Mouse (Mus musculus): ENCODE measurements around the gene Pan3. TPM values are rescaled to one million over a fixed set of nuclear protein-coding genes. Genes with fewer than 3 reads are reported as not detected.

Gene Pan3
- polyA plus RNA-seq, 1 experiment from 2014 or later = 58.5 TPM

DNA sequence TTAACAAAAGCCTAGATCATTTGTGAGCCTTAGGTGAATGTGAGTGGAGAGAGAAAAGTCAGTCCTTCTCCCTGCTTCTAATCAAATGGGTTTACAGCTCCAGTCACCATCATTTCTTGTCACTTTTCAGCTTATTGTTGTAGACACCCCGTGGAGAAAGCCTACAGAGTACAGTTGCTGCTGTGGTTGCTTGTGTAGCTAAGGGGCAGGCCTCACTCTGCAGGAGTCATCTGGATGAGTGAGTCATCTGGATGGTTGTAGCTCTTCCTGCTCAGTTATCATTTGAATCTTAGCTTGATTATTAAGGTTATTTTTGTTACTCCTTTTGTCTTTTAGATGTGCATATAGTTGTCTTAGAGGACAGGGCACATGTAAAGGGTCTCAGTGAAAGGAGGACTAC, 63.2 kb downstream of the Pan3 start:
- WGBS = 63% methylated on average over 1 of the region's 1 CpGs
- ATAC-seq (ENCODE audit: low FRiP score, low read depth) = no peak
- no peaks in the 10 kb centered on the region for H3K9me3 ChIP-seq

DNA sequence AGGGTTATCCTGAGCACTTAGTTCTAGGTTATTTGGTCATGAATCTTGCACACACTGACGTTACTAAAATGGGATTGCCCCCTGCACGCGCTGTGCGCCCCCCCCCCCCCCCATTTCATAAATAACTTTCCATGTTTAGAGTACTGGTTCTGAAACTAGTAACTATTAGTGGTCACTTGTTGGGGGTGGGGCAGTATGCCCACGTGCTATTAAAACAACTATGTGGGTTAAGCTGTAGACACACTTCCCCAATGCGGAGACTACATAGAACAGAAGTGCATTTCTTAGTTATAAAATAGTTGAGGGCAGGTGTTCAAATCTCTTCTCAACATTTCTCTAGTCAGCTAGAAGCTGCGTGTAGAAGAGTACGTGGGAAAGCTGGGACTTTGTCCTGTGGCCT, 63.7 kb downstream of the Pan3 start:
- Histone ChIP-seq H3K4me1 (replicated peaks) (no peaks in the 10 kb centered on the region), H3K36me3 (no peaks in the 10 kb centered on the region), H3K4me2 (no peak overlapping the region), H3K9ac (no peak overlapping the region), H3K9me3 (no peaks in the 10 kb centered on the region), H3K4me3 (no peak overlapping the region), H3K27me3 (no peaks in the 10 kb centered on the region), H3K27ac (replicated peaks) (no peak overlapping the region)
- WGBS = 91% methylated on average over 8 of the region's 8 CpGs
- no peak for ATAC-seq (ENCODE audit: low FRiP score, low read depth)

More for the DNA sequence above, 63.2 kb downstream of the Pan3 start:
- H3K4me2 ChIP-seq = no peak overlapping the region
- no peaks in the 10 kb centered on the region for H3K36me3 ChIP-seq
- no peaks in the 10 kb centered on the region for H3K4me1 ChIP-seq (replicated peaks)
- H3K9ac ChIP-seq = no peak overlapping the region
- no peak overlapping the region for H3K4me3 ChIP-seq
- no peak overlapping the region for H3K27ac ChIP-seq (replicated peaks)
- H3K27me3 ChIP-seq = no peaks in the 10 kb centered on the region

DNA sequence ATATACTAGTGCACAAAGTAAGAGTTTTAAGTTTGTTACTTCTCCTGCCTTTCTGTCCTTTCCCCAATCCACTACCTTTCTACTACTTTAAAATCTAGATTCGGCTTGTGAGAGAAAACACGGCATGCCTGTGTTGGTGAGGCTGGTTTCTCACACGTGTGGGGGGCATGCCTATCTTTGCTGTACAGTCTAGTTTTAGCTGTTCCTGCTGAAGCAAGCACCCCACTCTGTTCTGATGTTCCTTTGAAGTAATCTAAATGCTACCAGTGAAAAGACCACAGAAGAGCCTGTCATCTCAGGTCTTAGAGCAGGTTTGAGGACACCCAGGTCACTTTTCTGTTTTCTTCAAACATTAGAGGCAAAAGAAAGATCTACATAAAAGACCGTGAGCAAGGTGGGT, 64.4 kb downstream of the Pan3 start:
- H3K4me3 ChIP-seq = no peak overlapping the region
- no peak overlapping the region for H3K27ac ChIP-seq (replicated peaks)
- H3K27me3 ChIP-seq = no peaks in the 10 kb centered on the region
- H3K4me2 ChIP-seq = no peak overlapping the region
- no peaks in the 10 kb centered on the region for H3K36me3 ChIP-seq
- H3K9me3 ChIP-seq = no peaks in the 10 kb centered on the region
- no peaks in the 10 kb centered on the region for H3K4me1 ChIP-seq (replicated peaks)
- no peak overlapping the region for H3K9ac ChIP-seq
- ATAC-seq (ENCODE audit: low FRiP score, low read depth) = no peak
- 94% methylated on average over 4 of the region's 4 CpGs for WGBS

DNA sequence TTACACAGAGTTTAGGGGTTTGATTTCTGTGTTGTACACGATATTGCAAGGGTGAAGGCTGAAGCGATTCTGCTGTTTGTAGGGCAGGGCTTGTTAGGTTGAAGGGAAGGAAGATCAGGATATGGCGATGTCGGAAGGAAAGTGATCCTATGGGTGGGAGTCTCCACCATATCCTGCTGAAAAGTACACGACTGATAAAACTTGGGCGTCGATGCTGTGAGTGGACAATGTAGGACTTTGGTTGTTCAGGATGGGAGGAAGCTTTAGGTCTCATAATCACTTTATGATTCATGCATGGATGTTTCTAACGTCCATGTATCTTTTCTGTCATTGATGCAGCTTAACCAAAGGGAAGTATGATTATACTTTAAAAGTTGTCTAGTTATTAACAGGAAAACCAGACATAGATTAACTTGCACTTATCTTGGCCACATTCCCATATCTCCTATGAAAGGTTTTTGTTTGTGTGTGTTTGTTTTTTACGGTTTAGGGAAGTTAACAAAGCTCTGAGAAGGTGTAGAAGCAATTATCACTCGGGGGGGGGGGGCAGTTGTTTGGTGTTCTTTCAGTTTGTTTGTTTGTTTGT, 64.9 kb downstream of the Pan3 start:
- Histone ChIP-seq H3K27ac (replicated peaks) (no peak overlapping the region), H3K4me3 (no peak overlapping the region)
- whole genome bisulfite sequencing = 93% methylated on average over 10 of the region's 10 CpGs

DNA sequence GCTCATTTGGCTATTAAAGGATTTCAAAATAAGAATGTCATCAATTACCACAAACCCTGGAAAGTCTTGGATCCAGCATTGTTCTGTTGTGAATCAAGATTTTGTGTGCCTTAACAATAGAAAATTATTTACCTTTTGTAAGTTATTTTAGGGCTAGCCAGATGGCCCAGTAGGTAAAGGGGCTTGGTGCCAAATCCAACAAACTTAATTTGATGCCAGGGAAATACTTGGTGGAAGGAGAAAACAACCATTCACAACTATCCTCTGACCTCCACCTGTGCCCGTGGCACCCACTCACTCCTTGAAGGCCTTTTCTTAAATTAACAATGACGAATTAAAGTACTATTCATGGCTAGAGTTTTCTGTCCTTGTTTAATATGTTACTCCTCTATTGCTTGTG, 66.0 kb downstream of the Pan3 start:
- no peak overlapping the region for H3K27ac ChIP-seq (replicated peaks)
- WGBS = 86% methylated on average over 2 of the region's 2 CpGs

More for the DNA sequence above, 64.9 kb downstream of the Pan3 start:
- Histone ChIP-seq H3K9ac (no peak overlapping the region), H3K4me1 (replicated peaks) (no peaks in the 10 kb centered on the region), H3K36me3 (no peaks in the 10 kb centered on the region), H3K9me3 (no peaks in the 10 kb centered on the region), H3K27me3 (no peaks in the 10 kb centered on the region), H3K4me2 (no peak overlapping the region)
- ATAC-seq (ENCODE audit: low FRiP score, low read depth) = no peak

DNA sequence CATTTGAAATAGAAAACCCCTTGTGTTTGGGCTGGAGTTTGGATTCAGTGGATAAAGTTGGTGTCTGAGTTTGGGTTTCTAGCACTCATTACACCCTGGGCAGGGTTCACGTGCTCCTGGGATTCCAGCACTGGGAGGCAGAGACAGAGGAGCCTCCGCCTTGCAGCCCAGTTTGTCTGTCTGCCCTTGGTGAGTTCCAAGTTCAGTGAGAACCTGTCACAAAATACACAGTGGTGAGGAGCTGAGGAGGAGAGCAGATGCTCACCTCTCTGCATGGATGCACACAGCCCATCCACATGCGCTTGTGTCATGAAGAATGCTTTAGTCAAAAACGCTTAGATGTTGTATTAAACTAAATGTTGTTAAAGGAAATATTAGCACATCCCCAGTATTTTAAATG, 67.0 kb downstream of the Pan3 start:
- H3K4me1 ChIP-seq (replicated peaks) = no peaks in the 10 kb centered on the region
- WGBS = 78% methylated on average over 4 of the region's 4 CpGs
- no peak for ATAC-seq (ENCODE audit: low FRiP score, low read depth)
- no peaks in the 10 kb centered on the region for H3K9me3 ChIP-seq
- H3K27ac ChIP-seq (replicated peaks) = no peak overlapping the region
- H3K9ac ChIP-seq = no peak overlapping the region
- no peak overlapping the region for H3K4me3 ChIP-seq
- no peak overlapping the region for H3K4me2 ChIP-seq
- H3K36me3 ChIP-seq = no peaks in the 10 kb centered on the region
- no peaks in the 10 kb centered on the region for H3K27me3 ChIP-seq

More for the DNA sequence above, 66.0 kb downstream of the Pan3 start:
- Histone ChIP-seq H3K9me3 (no peaks in the 10 kb centered on the region), H3K4me3 (no peak overlapping the region), H3K9ac (no peak overlapping the region), H3K4me2 (no peak overlapping the region), H3K4me1 (replicated peaks) (no peaks in the 10 kb centered on the region), H3K27me3 (no peaks in the 10 kb centered on the region), H3K36me3 (no peaks in the 10 kb centered on the region)
- no peak for ATAC-seq (ENCODE audit: low FRiP score, low read depth)

DNA sequence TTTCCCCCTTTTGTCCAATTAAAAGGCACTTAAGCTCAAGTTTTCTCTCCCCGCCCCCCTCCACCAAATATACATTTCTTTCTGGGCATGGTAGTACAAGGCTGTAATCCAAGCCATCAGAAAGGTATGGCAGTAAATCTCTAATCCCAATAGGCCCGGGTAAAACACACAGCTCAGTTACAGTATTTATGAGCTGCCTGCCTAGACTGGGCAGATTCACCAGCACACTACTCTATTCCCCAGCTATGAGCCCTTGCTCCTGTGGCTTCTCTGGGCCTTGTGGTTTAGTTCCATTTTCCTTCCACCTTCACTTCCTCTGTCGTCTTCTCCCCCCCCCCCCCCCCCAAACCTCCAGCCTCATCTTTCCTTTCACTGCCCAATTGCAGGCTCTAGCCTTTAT, 67.8 kb downstream of the Pan3 start:
- Histone ChIP-seq H3K9me3 (no peaks in the 10 kb centered on the region), H3K4me2 (no peak overlapping the region), H3K27ac (replicated peaks) (no peak overlapping the region), H3K9ac (no peak overlapping the region), H3K4me1 (replicated peaks) (no peaks in the 10 kb centered on the region), H3K4me3 (no peak overlapping the region), H3K27me3 (no peaks in the 10 kb centered on the region), H3K36me3 (no peaks in the 10 kb centered on the region)
- WGBS = 60% methylated on average over 3 of the region's 3 CpGs
- ATAC-seq (ENCODE audit: low FRiP score, low read depth) = no peak

DNA sequence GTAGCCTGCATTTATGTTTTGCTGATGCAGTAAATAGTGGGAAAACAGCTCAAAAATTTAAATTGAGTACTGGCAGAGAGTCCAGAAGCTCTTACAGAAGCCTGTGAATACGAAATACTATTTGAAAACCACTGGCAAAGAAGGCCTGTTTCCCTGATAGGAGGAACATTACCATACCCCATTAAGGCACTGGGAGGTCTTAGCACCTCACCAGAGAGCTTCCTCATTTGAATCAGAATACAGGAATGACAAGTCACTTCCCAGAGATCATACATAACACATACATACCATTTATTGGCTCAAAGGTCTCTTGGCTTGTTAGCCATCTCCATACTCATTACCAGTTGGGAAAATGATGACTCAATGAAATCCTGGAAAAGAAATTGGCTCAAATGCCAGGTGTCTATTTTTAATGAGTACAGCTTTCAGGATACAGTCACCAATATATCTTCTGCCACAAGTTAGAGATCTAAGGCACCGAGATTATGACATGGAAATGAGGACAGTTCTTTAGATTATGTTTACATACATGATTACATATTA, 71.6 kb downstream of the Pan3 start:
- Histone ChIP-seq H3K36me3 (no peaks in the 10 kb centered on the region), H3K4me2 (no peak overlapping the region), H3K9me3 (no peaks in the 10 kb centered on the region), H3K27ac (replicated peaks) (no peak overlapping the region), H3K4me1 (replicated peaks) (no peaks in the 10 kb centered on the region), H3K27me3 (no peaks in the 10 kb centered on the region), H3K9ac (no peak overlapping the region), H3K4me3 (no peak overlapping the region)
- WGBS = 78% methylated on average over 2 of the region's 2 CpGs
- no peak for ATAC-seq (ENCODE audit: low FRiP score, low read depth)

DNA sequence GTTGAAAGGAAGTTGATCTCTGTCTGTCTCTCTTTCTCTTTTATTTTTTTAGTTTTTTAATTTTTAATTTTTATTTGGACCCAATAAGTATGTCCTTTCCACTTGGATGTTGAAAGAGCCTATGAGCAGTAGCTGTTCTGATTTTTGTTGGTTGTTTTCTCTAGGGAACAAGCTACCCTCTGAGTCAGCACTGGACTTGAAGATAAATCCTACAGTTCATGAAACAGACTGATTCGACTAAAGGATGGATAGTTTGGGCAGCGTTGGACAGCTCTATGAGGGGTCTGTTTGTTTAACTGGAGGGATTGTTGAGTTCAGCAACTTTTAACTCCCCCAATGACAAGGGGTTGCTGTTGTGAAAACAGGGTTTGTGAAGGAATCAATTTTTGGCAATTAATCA, 73.0 kb downstream of the Pan3 start:
- Histone ChIP-seq H3K9me3 (no peaks in the 10 kb centered on the region), H3K27me3 (no peaks in the 10 kb centered on the region), H3K4me3 (no peak overlapping the region), H3K36me3 (no peaks in the 10 kb centered on the region), H3K27ac (replicated peaks) (no peak overlapping the region), H3K4me2 (no peak overlapping the region), H3K9ac (no peak overlapping the region), H3K4me1 (replicated peaks) (no peaks in the 10 kb centered on the region)
- WGBS = 83% methylated on average over 2 of the region's 2 CpGs
- ATAC-seq (ENCODE audit: low FRiP score, low read depth) = no peak

DNA sequence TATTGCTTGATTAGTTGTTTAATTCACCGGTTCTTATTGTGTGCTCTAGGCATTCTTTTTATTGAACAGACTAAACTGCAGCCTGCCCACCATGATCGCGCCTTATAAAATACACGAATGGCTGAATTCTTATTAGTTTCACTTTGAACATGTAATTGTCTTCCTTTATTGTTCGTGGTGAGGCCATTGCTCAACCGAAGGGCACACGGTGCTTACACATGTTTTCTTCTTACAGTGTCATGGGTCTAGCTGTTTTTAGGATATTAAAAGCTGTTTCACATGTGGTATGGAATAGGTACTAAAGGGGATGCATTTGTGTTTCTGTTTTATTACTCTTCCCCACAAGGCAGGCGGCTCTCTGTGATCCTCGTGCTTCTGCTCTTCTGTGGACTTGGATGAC, 81.4 kb downstream of the Pan3 start:
- H3K9ac ChIP-seq = no peak overlapping the region
- 77% methylated on average over 9 of the region's 9 CpGs for WGBS
- H3K4me1 ChIP-seq (replicated peaks) = no peaks in the 10 kb centered on the region
- H3K4me3 ChIP-seq = no peak overlapping the region
- no peaks in the 10 kb centered on the region for H3K36me3 ChIP-seq
- no peaks in the 10 kb centered on the region for H3K9me3 ChIP-seq
- no peak for ATAC-seq (ENCODE audit: low FRiP score, low read depth)
- H3K27me3 ChIP-seq = no peaks in the 10 kb centered on the region
- H3K4me2 ChIP-seq = no peak overlapping the region
- H3K27ac ChIP-seq (replicated peaks) = no peak overlapping the region

DNA sequence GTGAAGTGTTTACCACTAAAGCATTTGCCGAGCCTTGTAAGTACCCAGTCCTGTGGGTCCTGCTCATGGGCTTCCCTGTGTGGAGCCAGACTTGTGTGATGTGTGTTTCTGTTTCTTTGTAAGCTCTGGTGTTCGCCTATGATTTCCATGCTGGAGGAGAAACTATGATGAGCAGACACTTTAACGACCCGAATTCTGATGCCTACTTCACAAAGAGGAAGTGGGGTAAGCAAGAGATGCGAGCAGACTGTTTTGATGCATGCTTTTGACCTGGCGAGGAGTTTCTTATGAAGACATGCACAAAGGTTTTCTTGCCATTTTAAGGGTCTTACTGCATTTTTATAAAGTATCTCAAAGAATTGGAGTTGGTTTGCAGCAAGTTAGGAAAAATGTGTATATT, 97.0 kb downstream of the Pan3 start:
- no peak overlapping the region for H3K27ac ChIP-seq (replicated peaks)
- peaks cover 21% of the 10 kb centered on the region; the same call in 1 of the 2 replicates for H3K36me3 ChIP-seq
- no peak overlapping the region for H3K9ac ChIP-seq
- 91% methylated on average over 6 of the region's 6 CpGs for WGBS
- H3K4me3 ChIP-seq = no peak overlapping the region
- ATAC-seq (ENCODE audit: low FRiP score, low read depth) = no peak
- H3K9me3 ChIP-seq = no peaks in the 10 kb centered on the region
- no peaks in the 10 kb centered on the region for H3K27me3 ChIP-seq
- H3K4me1 ChIP-seq (replicated peaks) = no peaks in the 10 kb centered on the region
- no peak overlapping the region for H3K4me2 ChIP-seq

DNA sequence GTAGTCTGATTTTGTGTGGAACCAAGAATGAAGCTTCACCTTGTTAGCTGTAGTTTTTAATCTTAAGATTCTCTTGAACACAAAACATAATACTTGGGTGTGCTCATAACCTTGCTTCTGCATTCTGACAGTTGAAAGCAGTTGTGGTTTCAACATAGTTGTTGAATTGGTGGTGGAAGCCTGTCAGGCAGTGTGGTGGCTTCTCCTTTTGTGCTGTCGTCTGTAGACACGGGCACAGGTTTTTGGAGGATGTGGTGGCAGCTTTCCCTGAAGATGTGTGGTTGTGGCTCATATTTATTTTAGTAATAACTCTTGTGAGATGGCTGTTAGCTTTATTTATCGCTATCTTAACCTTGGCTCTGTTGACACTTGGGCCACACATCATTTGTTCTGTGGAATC, 97.8 kb downstream of the Pan3 start:
- no peak overlapping the region for H3K4me2 ChIP-seq
- no peak overlapping the region for H3K9ac ChIP-seq
- H3K27me3 ChIP-seq = no peaks in the 10 kb centered on the region
- no peak overlapping the region for H3K27ac ChIP-seq (replicated peaks)
- peaks cover 21% of the 10 kb centered on the region; the same call in 1 of the 2 replicates for H3K36me3 ChIP-seq
- WGBS = 95% methylated on average over 3 of the region's 3 CpGs
- H3K4me3 ChIP-seq = no peak overlapping the region
- ATAC-seq (ENCODE audit: low FRiP score, low read depth) = no peak
- no peaks in the 10 kb centered on the region for H3K9me3 ChIP-seq
- no peaks in the 10 kb centered on the region for H3K4me1 ChIP-seq (replicated peaks)

DNA sequence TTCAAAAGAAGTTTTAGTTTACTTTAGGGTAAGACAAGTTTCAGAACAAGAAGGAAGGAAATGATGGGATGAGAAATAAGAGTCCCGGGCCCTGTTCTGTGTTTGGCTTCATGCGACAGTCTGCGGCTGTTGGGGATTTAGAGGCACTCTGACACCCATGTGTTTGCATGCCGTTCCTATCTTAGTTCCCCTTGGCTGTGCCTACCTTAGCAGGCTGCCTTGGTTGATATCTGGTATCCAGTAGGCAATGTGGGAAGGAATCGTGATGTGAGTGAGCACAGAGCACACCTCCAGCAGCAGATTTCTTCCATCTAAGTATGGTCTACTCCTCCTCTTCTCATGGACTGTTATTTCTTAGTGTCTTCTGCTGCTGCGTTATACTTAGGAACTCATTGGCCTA, 102.1 kb downstream of the Pan3 start:
- Histone ChIP-seq H3K9ac (no peak overlapping the region), H3K27me3 (no peaks in the 10 kb centered on the region), H3K4me3 (no peak overlapping the region), H3K4me2 (no peak overlapping the region), H3K36me3 (peaks cover 12% of the 10 kb centered on the region; the same call in 1 of the 2 replicates), H3K9me3 (no peaks in the 10 kb centered on the region), H3K4me1 (replicated peaks) (no peaks in the 10 kb centered on the region), H3K27ac (replicated peaks) (no peak overlapping the region)
- WGBS = 95% methylated on average over 6 of the region's 6 CpGs
- no peak for ATAC-seq (ENCODE audit: low FRiP score, low read depth)

Data from hindbrain, embryonic 15.5 days (tissue).